Mouse (Mus musculus) thymus, adult 2 months (tissue): ENCODE data around the gene Cd4. TPM values are rescaled to one million over a fixed set of nuclear protein-coding genes. Genes with fewer than 3 reads are reported as not detected.
A peak's percentile ranks its signal among the peaks of the same experiment; 100 is the strongest.
"Not testable (repeated sequence)": the region's sequence is repeated elsewhere in the genome, so short reads cannot be mapped to it uniquely, and the experiment has no call there.

Experiments used
- DNase-seq: peaks from one replicate; pipeline ENCODE4 v3.0.0; 2021
- H3K27ac ChIP-seq: fragments of 200-500 bp; 2 replicates; pipeline ENCODE4 v1.5.1; 2012; ENCODE audit warnings: low read length, control low read depth; ENCODE audit not compliant: control insufficient read depth, insufficient read depth
- H3K27me3 ChIP-seq: fragments of 200-500 bp; 2 replicates; pipeline ENCODE4 v1.6.1; 2012; ENCODE audit warnings: mild to moderate bottlenecking, low read length, moderate library complexity, mixed read lengths; ENCODE audit not compliant: control insufficient read depth, insufficient read depth
- H3K36me3 ChIP-seq: fragments of 200-500 bp; 2 replicates; pipeline ENCODE4 v1.6.1; 2012; ENCODE audit warnings: mild to moderate bottlenecking, low read length, moderate library complexity; ENCODE audit not compliant: control insufficient read depth, insufficient read depth
- H3K4me1 ChIP-seq: fragments of 200-500 bp; replicated peaks from 2 replicates; pipeline ENCODE4 v1.6.1; 2012; ENCODE audit warnings: low read length; ENCODE audit not compliant: control insufficient read depth, insufficient read depth
- H3K4me3 ChIP-seq: fragments of 200-500 bp; 2 replicates; pipeline ENCODE4 v1.5.1; 2012; ENCODE audit warnings: mild to moderate bottlenecking, low read length, control low read depth, moderate library complexity; ENCODE audit not compliant: control insufficient read depth, insufficient read depth
- CTCF ChIP-seq: fragments of 200-500 bp; IDR thresholded peaks from 2 replicates; pipeline ENCODE4 v1.5.1; 2012; ENCODE audit warnings: mild to moderate bottlenecking, control low read depth, low read length, moderate library complexity, borderline replicate concordance; ENCODE audit not compliant: control insufficient read depth, poor library complexity, insufficient read depth; ENCODE audit errors: extremely low read depth
- POLR2A ChIP-seq: fragments of 200-500 bp; IDR thresholded peaks from 2 replicates; pipeline ENCODE4 v1.6.1; 2012; ENCODE audit warnings: mild to moderate bottlenecking, low read length, control low read depth, moderate library complexity; ENCODE audit not compliant: control insufficient read depth, poor library complexity, insufficient read depth; ENCODE audit errors: extremely low read depth
- WGBS: fragments of 180-500 bp; shearing (Covaris S2); methylation state at CpG from one replicate; pipeline ENCODE4 v1.1.7; 2018; 5-methylcytosine and 5-hydroxymethylcytosine counted together
- polyA plus RNA-seq: library from polyadenylated mRNA; depleted of rRNA; stranded (reverse); fragments of >200 nt; gene quantifications from 2 replicates; pipeline ENCODE4 v1.2.3, GENCODE M21; 2012

Gene Cd4
- polyA plus RNA-seq, 1 experiment = 565 TPM

DNA sequence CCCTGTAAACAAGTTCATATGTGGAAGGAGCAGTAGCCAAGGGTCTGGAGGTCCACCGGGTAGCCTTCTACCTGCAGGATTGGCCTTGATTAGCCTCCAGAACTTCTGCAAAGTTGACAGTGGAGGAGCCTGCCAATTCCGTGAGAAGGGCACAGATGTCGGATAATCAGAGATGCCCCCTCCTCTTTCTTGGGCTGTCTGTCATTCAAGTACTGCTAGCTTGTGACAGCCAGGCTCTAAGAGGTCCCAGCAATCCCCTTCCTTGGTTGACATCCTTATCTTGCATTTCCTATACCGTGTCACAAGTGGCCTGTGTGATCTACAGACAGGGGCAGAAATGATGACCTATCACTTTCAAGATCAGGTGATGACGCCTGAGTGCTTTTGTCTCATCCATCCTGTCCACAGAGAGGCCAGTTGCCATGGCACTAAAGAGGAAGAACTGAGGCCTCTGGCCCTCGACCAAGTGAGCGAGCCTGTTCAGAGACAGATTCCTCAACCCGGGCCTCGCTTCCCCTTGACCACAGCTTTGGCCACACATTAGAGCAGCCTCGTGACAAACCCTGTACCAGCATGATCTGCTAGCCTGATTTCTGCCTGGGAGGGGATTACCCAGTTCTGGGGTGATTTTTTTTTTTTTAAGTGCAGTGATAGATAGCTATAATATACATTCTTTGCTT is 12.9 kb upstream of the Cd4 start:
- Histone ChIP-seq H3K27ac (peak overlapping the region; percentile 95), H3K4me1 (peaks cover 63% of the 10 kb centered on the region), H3K27me3 (no peaks in the 10 kb centered on the region), H3K4me3 (0 out of 2 replicates have a peak overlapping the region, but pooled peaks have one; percentile 4), H3K36me3 (no peaks in the 10 kb centered on the region)
- DNase-seq = peak; percentile 41
- TF ChIP-seq CTCF (no peak), POLR2A (no peak)
- WGBS = 21% methylated on average over 10 of the region's 10 CpGs

DNA sequence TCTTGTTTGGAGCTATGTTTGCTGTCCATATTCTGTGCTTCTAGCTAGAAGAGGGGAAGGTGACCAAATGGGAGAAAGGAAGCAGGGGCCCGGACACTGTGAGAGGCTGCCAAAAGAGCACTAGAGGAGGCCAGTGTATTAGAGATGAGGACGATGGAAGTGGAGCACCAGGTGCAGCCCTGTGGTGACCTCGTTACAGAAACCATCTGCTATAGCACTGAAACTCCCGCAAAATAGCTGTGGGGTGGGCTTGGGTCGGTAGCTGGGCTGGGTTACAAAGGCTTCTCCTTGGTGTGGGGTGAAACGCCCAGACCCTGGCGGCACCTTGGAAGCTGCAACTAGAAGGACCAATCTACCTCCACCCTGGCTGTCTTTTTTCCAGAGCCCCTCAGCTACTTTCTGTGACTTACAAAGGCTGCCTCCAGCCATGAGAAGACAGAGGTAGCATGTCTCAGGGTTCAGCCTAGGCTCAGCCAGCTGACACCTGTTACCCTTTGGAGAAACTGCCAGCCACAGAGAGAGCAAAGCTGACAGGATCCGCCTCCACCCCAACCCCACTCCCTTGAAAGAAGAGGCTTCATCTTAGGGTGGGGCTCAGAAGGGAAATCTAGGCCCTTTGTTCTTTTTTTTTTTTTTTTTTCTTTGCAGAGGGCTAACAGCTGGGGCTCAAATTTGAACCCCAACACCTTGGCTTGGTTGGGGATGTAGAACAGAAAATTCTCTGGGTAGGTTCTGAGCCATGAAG is 12.2 kb upstream of the Cd4 start:
- peak; percentile 86 for DNase-seq
- H3K36me3 ChIP-seq = no peaks in the 10 kb centered on the region
- TF ChIP-seq POLR2A = 0 out of 2 replicates have a peak, but pooled peaks have one; percentile 11
- TF ChIP-seq CTCF = no peak
- WGBS = 12% methylated on average over 8 of the region's 8 CpGs
- H3K4me1 ChIP-seq = peaks cover 65% of the 10 kb centered on the region
- H3K27me3 ChIP-seq = no peaks in the 10 kb centered on the region
- H3K4me3 ChIP-seq = peak overlapping the region; percentile 31
- H3K27ac ChIP-seq = peak overlapping the region; percentile 97

DNA sequence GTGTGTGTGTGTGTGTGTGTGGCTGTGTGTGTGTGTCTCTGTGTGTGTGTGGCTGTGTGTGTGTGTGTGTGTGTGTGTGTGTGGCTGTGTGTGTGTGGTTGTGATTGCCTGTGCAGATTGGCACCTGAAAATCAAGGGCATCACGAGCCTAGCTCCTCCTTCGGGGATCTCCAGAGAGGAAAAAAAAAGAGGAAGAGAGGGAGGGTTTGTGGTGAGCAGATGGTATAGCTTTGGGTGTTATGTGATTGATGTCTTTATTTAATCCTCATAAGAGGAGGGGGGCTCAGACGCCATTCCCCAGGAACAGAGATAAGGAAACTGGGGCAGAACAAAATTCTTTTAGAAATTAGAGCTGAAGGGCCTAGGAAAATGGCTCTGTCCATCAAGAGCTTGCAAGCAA is 10.3 kb upstream of the Cd4 start:
- TF ChIP-seq CTCF = no peak
- no peak for TF ChIP-seq POLR2A
- H3K27me3 ChIP-seq = no peaks in the 10 kb centered on the region
- 2% methylated on average over 3 of the region's 3 CpGs for WGBS
- H3K4me3 ChIP-seq = no peak overlapping the region
- peak overlapping the region; percentile 97 for H3K27ac ChIP-seq
- H3K36me3 ChIP-seq = no peaks in the 10 kb centered on the region
- peak; percentile 47 for DNase-seq
- peaks cover 60% of the 10 kb centered on the region for H3K4me1 ChIP-seq

DNA sequence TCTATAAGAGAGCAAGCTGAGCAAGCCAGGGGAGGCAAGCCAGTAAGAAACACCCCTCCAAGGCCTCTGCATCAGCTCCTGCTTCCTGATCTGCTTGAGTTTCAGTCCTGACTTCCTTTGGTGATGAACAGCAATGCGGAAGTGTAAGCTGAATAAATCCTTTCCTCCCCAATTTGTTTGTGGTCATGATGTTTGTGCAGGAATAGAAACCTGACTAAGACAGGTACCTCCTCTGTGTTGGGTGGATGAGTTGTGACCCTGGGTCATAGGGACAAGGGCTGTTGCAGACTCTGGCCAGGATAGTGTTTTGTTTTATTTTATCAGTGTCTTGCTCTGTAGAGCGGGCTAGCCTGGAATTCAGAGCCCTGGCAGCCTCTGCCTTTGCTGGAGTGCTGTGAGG is 6.1 kb upstream of the Cd4 start:
- peaks cover 42% of the 10 kb centered on the region for H3K4me1 ChIP-seq
- not testable (repeated sequence) for H3K36me3 ChIP-seq, H3K4me3 ChIP-seq, H3K27ac ChIP-seq, DNase-seq, H3K27me3 ChIP-seq
- WGBS = 98% methylated on average over 2 of the region's 2 CpGs

DNA sequence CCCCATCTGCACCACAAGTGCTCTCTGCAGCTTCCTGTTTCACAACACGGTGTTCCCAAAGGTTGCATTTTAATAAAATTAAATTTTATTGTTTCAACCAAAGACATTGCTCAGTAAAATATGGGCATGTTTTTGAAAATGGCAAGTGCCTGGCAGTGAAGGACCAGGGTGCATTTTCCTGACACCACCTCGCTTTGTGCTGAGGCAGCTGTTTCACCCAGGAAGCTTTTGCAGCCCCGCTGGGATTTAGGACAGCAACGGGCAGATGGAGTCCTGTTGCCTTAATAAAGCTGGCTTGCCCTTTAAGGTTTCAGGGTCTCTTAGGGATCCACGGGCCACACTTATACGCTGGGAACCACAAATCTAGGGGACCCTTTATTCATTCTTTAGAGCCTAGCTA is 3.0 kb upstream of the Cd4 start:
- TF ChIP-seq CTCF = no peak
- no peak for TF ChIP-seq POLR2A
- no peak for DNase-seq
- WGBS = 64% methylated on average over 6 of the region's 6 CpGs

DNA sequence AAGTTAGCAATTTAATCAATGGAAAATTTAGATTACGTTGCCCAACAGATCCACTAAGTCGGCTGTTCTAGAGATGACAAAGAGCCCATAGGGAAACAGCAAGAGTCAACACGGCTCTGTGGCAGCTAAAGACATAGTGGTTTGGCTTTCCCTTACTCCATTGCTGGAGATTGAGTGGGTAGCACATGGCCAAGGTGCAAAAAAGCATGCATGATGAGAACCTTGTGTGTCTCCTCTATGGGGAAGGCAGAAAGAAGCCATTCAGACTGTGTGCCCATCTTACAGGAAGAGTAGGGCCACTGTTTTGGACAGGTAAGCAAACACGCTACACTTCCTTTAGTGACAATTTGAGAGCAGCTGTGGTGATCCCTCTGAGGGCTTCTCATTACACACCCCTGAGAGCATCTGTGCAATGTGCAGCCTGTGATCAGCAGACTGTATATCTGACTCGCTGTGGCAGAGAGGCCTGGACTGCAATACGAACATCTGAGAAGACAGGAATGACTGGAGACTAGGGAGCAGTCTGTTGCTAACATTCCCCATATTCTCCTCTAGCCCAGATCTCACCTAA is 619 bp upstream of the Cd4 start:
- DNase-seq = peak; percentile 37
- H3K27me3 ChIP-seq = no peaks in the 10 kb centered on the region
- H3K4me3 ChIP-seq = no peak overlapping the region
- 76% methylated on average over 6 of the region's 6 CpGs for whole genome bisulfite sequencing
- peak overlapping the region; percentile 97 for H3K27ac ChIP-seq
- no peak for TF ChIP-seq POLR2A
- TF ChIP-seq CTCF = no peak
- peaks cover 46% of the 10 kb centered on the region for H3K4me1 ChIP-seq
- peaks cover 7% of the 10 kb centered on the region; the same call in 1 of the 2 replicates for H3K36me3 ChIP-seq

More for the DNA sequence above, 3.0 kb upstream of the Cd4 start:
- Histone ChIP-seq H3K36me3 (no peaks in the 10 kb centered on the region), H3K4me1 (peaks cover 34% of the 10 kb centered on the region), H3K27me3 (no peaks in the 10 kb centered on the region), H3K27ac (no peak overlapping the region), H3K4me3 (no peak overlapping the region)
